Mouse (Mus musculus) brown adipose tissue, adult 24 weeks (tissue): ENCODE data around the gene Thnsl2. TPM values are rescaled to one million over a fixed set of nuclear protein-coding genes. Genes with fewer than 3 reads are reported as not detected.

Source experiments
- H3K27ac ChIP-seq: fragments of 200-500 bp; replicated peaks from 2 replicates; pipeline ENCODE4 v1.5.1; 2012; ENCODE audit warnings: low read depth, mild to moderate bottlenecking, low read length
- H3K4me1 ChIP-seq: fragments of 200-500 bp; 2 replicates; pipeline ENCODE4 v1.6.1; 2012; ENCODE audit warnings: low read length, mixed read lengths; ENCODE audit not compliant: control insufficient read depth, insufficient read depth, insufficient read length
- H3K4me3 ChIP-seq: fragments of 200-500 bp; 2 replicates; pipeline ENCODE4 v1.5.1; 2012; ENCODE audit warnings: low read depth, mild to moderate bottlenecking, low read length, moderate library complexity; ENCODE audit not compliant: insufficient read depth
- polyA plus RNA-seq: library from polyadenylated mRNA; stranded (reverse); fragments of >200 nt; gene quantifications from 2 replicates; pipeline ENCODE4 v1.2.4, GENCODE M21; 2012; ENCODE audit not compliant: missing spikeins, insufficient read depth, insufficient read length

Thnsl2 gene
- polyA plus RNA-seq, 1 experiment, result 15.9 TPM

- Histone ChIP-seq H3K4me1 (no peaks in the 10 kb centered on the region), H3K27ac (no peak overlapping the region), H3K4me3 (no peak overlapping the region)
Measured at GRCm38 (mm10) chr6:71151098-71151497, 6.9 kb upstream of the Thnsl2 start.

DNA sequence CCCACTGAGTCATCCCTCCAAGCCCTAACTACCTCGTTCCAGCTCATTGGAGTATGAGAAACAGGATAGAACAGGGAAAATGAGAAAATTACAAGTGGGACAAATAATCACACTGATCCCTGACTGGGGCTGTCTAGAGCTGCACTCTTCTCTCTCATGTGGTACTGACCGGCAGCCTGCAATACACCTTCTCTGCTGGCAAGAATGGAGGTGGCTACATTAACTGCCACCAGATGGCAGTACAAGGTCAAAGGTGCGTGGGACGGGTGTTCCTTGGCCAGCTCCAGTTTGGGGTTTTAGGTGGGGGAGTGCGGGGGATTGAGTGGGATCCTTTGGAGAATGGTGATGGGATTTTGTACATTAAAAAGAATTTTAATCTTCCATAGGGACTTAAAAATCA is 5.3 kb upstream of the Thnsl2 start:
- no peaks in the 10 kb centered on the region for H3K4me1 ChIP-seq
- H3K4me3 ChIP-seq, result no peak overlapping the region
- no peak overlapping the region for H3K27ac ChIP-seq

DNA sequence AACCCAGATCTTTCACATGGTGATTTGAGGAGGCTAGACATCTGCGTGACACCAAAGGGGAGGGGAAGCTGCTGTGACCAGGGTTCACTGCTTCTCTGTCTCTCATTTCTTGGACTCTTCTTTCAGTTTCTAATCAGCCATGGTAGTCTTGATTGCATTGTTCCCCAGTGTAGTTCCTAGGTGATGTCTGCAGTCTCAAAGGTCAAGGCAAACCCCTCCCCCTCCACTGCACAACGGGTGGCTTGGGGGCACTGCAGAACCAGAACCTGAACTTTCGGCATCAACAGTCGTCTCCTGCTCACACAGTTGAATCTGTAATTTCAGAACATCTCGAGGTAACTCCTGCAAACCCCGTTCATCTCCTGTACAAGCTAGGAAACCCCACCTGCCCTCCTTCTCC is 4.1 kb upstream of the Thnsl2 start:
- H3K4me1 ChIP-seq, result peaks cover under 1% of the 10 kb centered on the region; the same call in 1 of the 2 replicates

GRCm38 (mm10) chr6:71145288-71145989 is 1.2 kb upstream of the Thnsl2 start:
- Histone ChIP-seq H3K27ac (no peak overlapping the region), H3K4me3 (no peak overlapping the region), H3K4me1 (peaks cover 5% of the 10 kb centered on the region; the same call in 1 of the 2 replicates)

More for the DNA sequence above, 4.1 kb upstream of the Thnsl2 start:
- H3K4me3 ChIP-seq, result no peak overlapping the region
- no peak overlapping the region for H3K27ac ChIP-seq

DNA sequence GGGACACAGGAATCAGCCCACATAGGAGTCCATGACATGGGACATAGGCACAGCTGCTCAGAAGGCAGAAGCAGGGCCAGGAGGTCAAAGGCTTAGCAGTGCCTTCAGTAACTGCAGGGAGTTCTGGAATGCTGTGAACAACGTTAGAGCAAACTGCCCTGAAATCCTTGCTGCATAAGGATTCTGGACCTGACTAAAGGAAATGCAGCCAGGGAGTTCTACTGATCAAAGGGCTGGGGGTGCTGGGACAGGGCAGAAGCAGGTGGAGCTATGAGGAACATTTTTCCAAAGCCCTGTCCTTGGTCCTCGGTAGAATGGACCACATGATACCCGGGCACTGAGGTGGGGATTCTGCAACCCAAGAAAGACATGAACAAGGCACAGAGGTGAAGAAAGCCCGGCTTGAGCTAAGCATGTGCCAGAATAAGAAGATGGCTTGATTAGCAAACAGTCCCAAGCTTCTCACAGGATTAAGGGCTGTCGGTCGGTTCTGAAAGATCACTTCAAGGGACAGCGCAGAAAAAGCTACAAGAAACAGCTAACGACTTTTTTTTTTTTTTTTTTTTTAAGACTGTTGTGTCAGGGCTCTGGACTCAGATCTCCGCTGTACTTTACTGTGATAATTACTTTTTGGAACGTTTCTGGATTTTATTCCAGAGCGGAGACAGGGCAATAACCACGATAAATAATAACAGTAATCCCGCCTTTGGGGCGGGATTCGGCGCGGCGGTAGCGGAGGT is 915 bp downstream of the Thnsl2 start:
- peaks cover 5% of the 10 kb centered on the region; the same call in 1 of the 2 replicates for H3K4me1 ChIP-seq
- H3K27ac ChIP-seq, result no peak overlapping the region
- peak overlapping the region; percentile 97 for H3K4me3 ChIP-seq

- H3K4me3 ChIP-seq, result no peak overlapping the region
- no peak overlapping the region for H3K27ac ChIP-seq
- H3K4me1 ChIP-seq, result no peaks in the 10 kb centered on the region
Measured at GRCm38 (mm10) chr6:71135031-71135430, 9.2 kb downstream of the Thnsl2 start.

DNA sequence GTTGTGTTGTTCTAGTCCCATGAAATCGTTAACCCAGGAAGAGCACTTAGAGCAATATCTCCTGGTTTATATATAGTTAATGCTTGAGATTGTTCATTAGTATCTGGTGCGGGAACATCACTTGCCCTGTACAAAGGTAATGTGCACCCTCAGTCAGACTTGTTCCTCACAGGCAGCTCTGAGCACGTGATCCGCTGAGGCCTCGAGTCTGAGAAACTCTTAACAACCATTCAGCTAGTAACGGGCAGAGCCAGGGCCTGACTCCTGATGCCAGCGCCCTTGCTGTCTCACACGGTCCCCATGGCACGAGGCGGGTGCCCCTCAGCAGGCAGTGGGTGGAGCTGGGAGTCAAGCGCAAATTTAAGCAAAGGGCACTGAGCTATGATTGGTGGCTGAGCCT is 10.7 kb downstream of the Thnsl2 start:
- Histone ChIP-seq H3K4me3 (no peak overlapping the region), H3K4me1 (no peaks in the 10 kb centered on the region), H3K27ac (no peak overlapping the region)

GRCm38 (mm10) chr6:71131038-71131437 is 13.2 kb downstream of the Thnsl2 start:
- no peak overlapping the region for H3K27ac ChIP-seq
- no peaks in the 10 kb centered on the region for H3K4me1 ChIP-seq
- H3K4me3 ChIP-seq, result no peak overlapping the region

DNA sequence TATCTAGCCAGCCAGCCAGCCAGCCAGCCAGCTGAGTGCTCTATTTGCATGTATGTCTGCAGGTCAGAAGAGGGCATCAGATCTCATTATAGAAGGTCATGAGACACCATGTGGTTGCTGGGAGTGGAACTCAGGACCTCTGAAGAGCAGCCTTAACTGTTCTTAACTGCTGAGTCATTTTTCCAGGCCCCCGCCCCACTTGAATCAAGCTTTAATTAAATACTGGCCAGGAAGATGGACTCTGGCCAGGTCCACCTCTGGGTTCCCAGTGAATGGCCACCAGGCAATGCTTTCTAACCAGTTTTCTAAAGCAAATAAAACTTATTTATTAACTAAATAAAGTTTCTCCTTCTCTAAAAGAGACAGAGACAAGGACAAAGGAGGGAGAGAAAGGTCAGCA is 14.0 kb downstream of the Thnsl2 start:
- no peak overlapping the region for H3K27ac ChIP-seq
- H3K4me1 ChIP-seq, result no peaks in the 10 kb centered on the region
- H3K4me3 ChIP-seq, result no peak overlapping the region

DNA sequence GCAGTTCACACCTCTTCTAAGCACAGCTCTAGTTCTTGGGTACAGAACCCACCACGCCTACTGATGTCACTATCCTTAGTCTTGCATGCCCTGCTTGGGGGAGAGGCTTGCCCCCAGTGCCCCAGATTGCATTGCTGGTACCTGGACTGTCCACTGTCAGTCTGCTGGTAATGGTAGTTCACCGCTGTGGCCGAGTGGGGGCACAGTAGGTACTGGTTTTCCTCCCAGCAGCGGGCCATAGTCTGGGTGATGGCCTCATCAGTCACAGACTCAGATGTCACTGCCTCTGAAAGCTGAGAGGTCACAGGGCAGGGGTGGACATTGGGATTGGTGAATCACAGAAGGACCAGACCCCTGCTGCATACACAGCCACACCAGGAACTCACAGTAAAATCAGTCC is 15.2 kb downstream of the Thnsl2 start:
- Histone ChIP-seq H3K4me3 (no peak overlapping the region), H3K27ac (no peak overlapping the region), H3K4me1 (no peaks in the 10 kb centered on the region)

DNA sequence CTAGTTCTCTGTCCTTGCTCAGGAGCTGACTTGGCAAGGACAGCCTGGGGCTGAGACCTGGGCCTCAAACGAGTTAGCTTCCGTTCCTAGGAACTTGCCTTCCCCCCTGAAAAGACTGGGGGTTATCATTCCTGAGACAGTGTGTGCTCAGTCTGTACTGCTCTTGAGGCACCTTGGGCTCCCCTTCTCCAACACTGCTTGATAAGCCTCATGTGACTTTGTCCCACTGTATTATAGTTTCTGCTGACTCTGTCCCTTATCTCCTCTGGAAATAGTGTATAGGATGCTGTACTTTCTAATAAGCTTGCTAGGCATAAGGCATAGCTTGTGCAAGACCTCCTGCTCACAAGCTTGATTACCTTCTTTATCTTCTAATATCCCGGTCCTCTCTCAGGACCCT is 17.9 kb downstream of the Thnsl2 start:
- Histone ChIP-seq H3K27ac (no peak overlapping the region), H3K4me3 (no peak overlapping the region), H3K4me1 (no peaks in the 10 kb centered on the region)

DNA sequence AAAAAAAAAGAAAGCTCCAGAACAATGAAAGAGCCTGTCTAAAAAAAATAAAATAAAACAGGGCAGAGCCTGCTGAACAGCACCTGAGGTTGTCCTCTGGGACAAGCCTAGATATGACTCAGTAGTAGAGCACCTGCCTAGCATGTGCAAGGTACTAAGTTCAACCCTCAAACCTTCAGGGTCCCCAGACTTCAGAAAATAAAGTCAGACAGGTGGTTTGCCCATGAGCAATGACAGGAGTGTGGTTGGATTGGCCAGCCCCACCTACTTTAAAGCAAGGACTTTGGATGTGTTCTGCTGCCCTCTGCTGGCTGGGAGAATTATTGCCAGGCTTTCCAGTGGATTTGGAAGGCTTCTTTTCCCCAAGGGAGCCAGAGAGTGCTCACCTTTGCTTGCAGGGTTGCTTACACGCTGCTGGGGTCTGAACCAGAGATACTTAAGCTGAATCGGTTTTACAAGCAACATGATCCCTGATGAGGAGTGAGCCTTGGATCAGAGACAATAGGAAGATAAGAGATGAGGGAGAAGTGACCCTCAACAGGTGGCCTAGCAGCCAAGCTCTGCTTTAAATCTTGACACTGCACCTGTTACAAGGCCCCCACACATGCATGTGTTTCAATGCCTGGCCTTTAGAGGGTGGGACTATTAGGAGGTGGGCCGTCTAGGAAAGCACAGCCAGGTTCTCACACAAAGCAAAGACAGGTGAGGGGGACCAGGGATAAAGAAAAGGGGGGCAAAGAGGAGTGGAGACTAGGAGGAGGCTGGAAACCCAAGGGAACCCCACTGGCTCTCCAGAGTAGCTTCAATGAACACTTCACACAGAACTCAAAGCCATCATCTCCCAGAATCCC is 19.0 kb downstream of the Thnsl2 start:
- no peaks in the 10 kb centered on the region for H3K4me1 ChIP-seq
- no peak overlapping the region for H3K4me3 ChIP-seq

GRCm38 (mm10) chr6:71119577-71120254 is 24.5 kb downstream of the Thnsl2 start:
- H3K27ac ChIP-seq, result no peak overlapping the region
- no peak overlapping the region for H3K4me3 ChIP-seq
- H3K4me1 ChIP-seq, result no peaks in the 10 kb centered on the region

More for the DNA sequence above, 19.0 kb downstream of the Thnsl2 start:
- H3K27ac ChIP-seq, result no peak overlapping the region

- H3K27ac ChIP-seq, result no peak overlapping the region
- H3K4me3 ChIP-seq, result no peak overlapping the region
- H3K4me1 ChIP-seq, result no peaks in the 10 kb centered on the region
Measured at GRCm38 (mm10) chr6:71111419-71112113, 32.7 kb downstream of the Thnsl2 start.
